Mouse (Mus musculus): ENCODE results near the gene Pum3. TPM values are rescaled to one million over a fixed set of nuclear protein-coding genes. Genes with fewer than 3 reads are reported as not detected.
A peak's percentile ranks its signal among the peaks of the same experiment; 100 is the strongest.

Gene Pum3
- total RNA-seq (2021): 10 to 100 TPM; 64.0 to 68.9 TPM
- long read RNA-seq, experiment 1, transcript Pum3-201 (18 exons, 3,471 nt): major isoform, 42 of 63 reads
- long read RNA-seq, experiment 1, partial matches to known transcripts: 10 of 63 reads
- long read RNA-seq, experiment 1, other reads (novel, unspliced or antisense): 11 of 63 reads
- long read RNA-seq, experiment 2, transcript Pum3-201 (18 exons, 3,471 nt): major isoform, 53 of 71 reads
- long read RNA-seq, experiment 2, partial matches to known transcripts: 12 of 71 reads
- long read RNA-seq, experiment 2, other reads (novel, unspliced or antisense): 6 of 71 reads

GRCm38 (mm10) chr19:27429745-27430251 lies at the start of gene Pum3:
Gene Pum3 (minus strand): TSS chr19:27429825.
- peak; percentile 97 to 99 for DNase-seq (ENCODE audit: low spot score in 2 of 2)

GRCm38 (mm10) chr19:27466691-27467090 lies 37.1 kb upstream of the Pum3 start:
- no peak for DNase-seq (ENCODE audit: low spot score in 2 of 2)

- DNase-seq (ENCODE audit: low spot score in 2 of 2): peak in 1 of 2 experiments; percentile 36
Measured at GRCm38 (mm10) chr19:27462656-27463055, 33.0 kb upstream of the Pum3 start.

- peak; percentile 41 to 71 for DNase-seq (ENCODE audit: low spot score in 2 of 2)
Measured at GRCm38 (mm10) chr19:27450458-27450857, 20.8 kb upstream of the Pum3 start.

GRCm38 (mm10) chr19:27447515-27447914 lies 17.9 kb upstream of the Pum3 start:
- peak; percentile 50 to 60 for DNase-seq (ENCODE audit: low spot score in 2 of 2)

- DNase-seq (ENCODE audit: low spot score in 2 of 2): no peak
Measured at GRCm38 (mm10) chr19:27441106-27441505, 11.5 kb upstream of the Pum3 start.

- DNase-seq (ENCODE audit: low spot score in 2 of 2): no peak
Measured at GRCm38 (mm10) chr19:27437982-27438652, 8.5 kb upstream of the Pum3 start.

GRCm38 (mm10) chr19:27430406-27430805 lies 781 bp upstream of the Pum3 start:
- DNase-seq (ENCODE audit: low spot score in 2 of 2): peak in 1 of 2 experiments; percentile 39

GRCm38 (mm10) chr19:27429281-27429680 lies 344 bp downstream of the Pum3 start:
- no peak for DNase-seq (ENCODE audit: low spot score in 2 of 2)

GRCm38 (mm10) chr19:27427865-27428264 lies 1.8 kb downstream of the Pum3 start:
- DNase-seq (ENCODE audit: low spot score in 2 of 2): no peak

GRCm38 (mm10) chr19:27426451-27426850 lies 3.2 kb downstream of the Pum3 start:
- DNase-seq (ENCODE audit: low spot score in 2 of 2): no peak

GRCm38 (mm10) chr19:27425656-27426055 lies 4.0 kb downstream of the Pum3 start:
- DNase-seq (ENCODE audit: low spot score in 2 of 2): peak in 1 of 2 experiments; percentile 49

- no peak for DNase-seq (ENCODE audit: low spot score in 2 of 2)
Measured at GRCm38 (mm10) chr19:27417375-27417774, 12.2 kb downstream of the Pum3 start.

GRCm38 (mm10) chr19:27416569-27416968 lies 13.1 kb downstream of the Pum3 start:
- DNase-seq (ENCODE audit: low spot score in 2 of 2): no peak

GRCm38 (mm10) chr19:27411340-27411739 lies 18.3 kb downstream of the Pum3 start:
- DNase-seq (ENCODE audit: low spot score in 2 of 2): no peak

- no peak for DNase-seq (ENCODE audit: low spot score in 2 of 2)
Measured at GRCm38 (mm10) chr19:27410751-27411150, 18.9 kb downstream of the Pum3 start.

- DNase-seq (ENCODE audit: low spot score in 2 of 2): no peak
Measured at GRCm38 (mm10) chr19:27409782-27410181, 19.8 kb downstream of the Pum3 start.

GRCm38 (mm10) chr19:27409196-27409595 lies 20.4 kb downstream of the Pum3 start:
- no peak for DNase-seq (ENCODE audit: low spot score in 2 of 2)

GRCm38 (mm10) chr19:27397797-27398196 lies 31.8 kb downstream of the Pum3 start:
- DNase-seq (ENCODE audit: low spot score in 2 of 2): no peak

- no peak for DNase-seq (ENCODE audit: low spot score in 2 of 2)
Measured at GRCm38 (mm10) chr19:27397223-27397622, 32.4 kb downstream of the Pum3 start.

- no peak for DNase-seq (ENCODE audit: low spot score in 2 of 2)
Measured at GRCm38 (mm10) chr19:27396719-27397118, 32.9 kb downstream of the Pum3 start.

GRCm38 (mm10) chr19:27395936-27396335 lies 33.7 kb downstream of the Pum3 start:
- no peak for DNase-seq (ENCODE audit: low spot score in 2 of 2)

All from layer of hippocampus, postnatal 14 days (tissue).